Mouse (Mus musculus) liver, postnatal 0 days (tissue): Measurements from ENCODE around the gene Pdcd2.

Experiments used
- CTCF ChIP-seq: sonication (generic); IDR thresholded peaks from 2 replicates; pipeline ENCODE4 v1.5.1; 2016; ENCODE audit warnings: antibody characterized with exemption, low read depth
- EP300 ChIP-seq: IDR thresholded peaks from 2 replicates; pipeline ENCODE4 v1.6.1; 2016; ENCODE audit warnings: antibody characterized with exemption, low read depth, mild to moderate bottlenecking

GRCm38 (mm10) chr17:15540309-15540708 lies 13.2 kb upstream of the Pdcd2 start:
- TF ChIP-seq EP300 (no peak), CTCF (no peak)
